Mouse (Mus musculus) heart, postnatal 0 days (tissue): ENCODE results near the gene Pld1.

Experiments
- CTCF ChIP-seq: IDR thresholded peaks from 2 replicates; pipeline ENCODE4 v1.5.1; 2016; ENCODE audit warnings: antibody characterized with exemption, control low read depth, low read depth
- EP300 ChIP-seq: IDR thresholded peaks from 2 replicates; pipeline ENCODE4 v1.6.1; 2016; ENCODE audit warnings: antibody characterized with exemption, low read depth

GRCm38 (mm10) chr3:27935644-27936043 is 2.9 kb upstream of the Pld1 start:
- TF ChIP-seq CTCF (no peak), EP300 (no peak)
